Mouse (Mus musculus) layer of hippocampus, postnatal 36 days (tissue): ENCODE measurements around the gene Apbb1ip. TPM values are rescaled to one million over a fixed set of nuclear protein-coding genes. Genes with fewer than 3 reads are reported as not detected.
"Not testable (repeated sequence)": the region's sequence is repeated elsewhere in the genome, so short reads cannot be mapped to it uniquely, and the experiment has no call there.

Experiments
- DNase-seq, 2 experiments: peaks; one replicate each; pipeline ENCODE4 v3.0.0; 2022
- total RNA-seq, 2 experiments: library from RNA; stranded (reverse); gene quantifications; 2 replicates each; pipeline ENCODE4 v1.2.3; 2021

The Apbb1ip gene
- total RNA-seq, 2 experiments from 2014 or later, result 5.6 to 5.9 TPM

GRCm38 (mm10) chr2:22845514-22845913 is 71.6 kb downstream of the Apbb1ip start:
- no peak for DNase-seq

DNA sequence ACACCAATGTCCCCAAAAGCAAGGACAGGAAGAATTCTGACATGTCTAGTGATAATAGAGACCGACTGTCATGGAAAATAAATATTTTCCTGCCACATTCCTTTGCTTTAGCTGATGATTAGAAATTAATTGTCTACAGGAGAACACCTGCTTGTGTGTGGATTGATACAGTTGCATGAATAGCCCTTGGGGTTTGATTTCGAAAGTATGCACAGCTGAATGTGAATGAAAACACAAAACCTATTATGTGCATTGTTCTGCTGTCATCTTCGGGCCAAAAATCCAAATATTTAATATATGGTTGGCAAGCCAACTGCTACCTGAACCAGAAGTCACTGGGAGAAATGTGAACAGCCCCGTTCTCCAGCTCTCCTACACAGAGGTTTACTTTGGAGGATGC is 78.0 kb downstream of the Apbb1ip start:
- DNase-seq, result no peak

DNA sequence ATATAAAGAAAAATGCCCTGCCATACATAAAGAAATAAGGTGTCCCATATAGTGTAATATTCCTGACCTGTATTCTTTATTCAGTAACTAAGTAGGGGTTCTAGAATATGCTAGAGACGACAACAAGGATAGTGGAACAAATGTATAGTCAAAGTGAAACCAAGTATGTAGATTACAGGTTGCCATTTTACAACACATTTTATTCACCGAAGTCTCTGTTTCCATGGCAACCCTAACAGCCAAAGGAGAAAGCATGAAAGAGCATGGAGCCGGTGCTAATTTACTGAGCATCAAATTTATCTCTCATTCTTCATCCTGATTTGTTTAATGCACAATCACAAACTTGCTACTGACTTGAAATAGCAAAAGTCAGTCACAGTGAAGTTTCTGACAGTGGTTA is 83.6 kb downstream of the Apbb1ip start:
- no peak for DNase-seq

GRCm38 (mm10) chr2:22862194-22862593 is 88.3 kb downstream of the Apbb1ip start:
- no peak for DNase-seq

- peak; percentile 74 to 75 for DNase-seq
Observed at GRCm38 (mm10) chr2:22864394-22865037, 90.6 kb downstream of the Apbb1ip start.

- DNase-seq, result no peak
Observed at GRCm38 (mm10) chr2:22865818-22866217, 91.9 kb downstream of the Apbb1ip start.

DNA sequence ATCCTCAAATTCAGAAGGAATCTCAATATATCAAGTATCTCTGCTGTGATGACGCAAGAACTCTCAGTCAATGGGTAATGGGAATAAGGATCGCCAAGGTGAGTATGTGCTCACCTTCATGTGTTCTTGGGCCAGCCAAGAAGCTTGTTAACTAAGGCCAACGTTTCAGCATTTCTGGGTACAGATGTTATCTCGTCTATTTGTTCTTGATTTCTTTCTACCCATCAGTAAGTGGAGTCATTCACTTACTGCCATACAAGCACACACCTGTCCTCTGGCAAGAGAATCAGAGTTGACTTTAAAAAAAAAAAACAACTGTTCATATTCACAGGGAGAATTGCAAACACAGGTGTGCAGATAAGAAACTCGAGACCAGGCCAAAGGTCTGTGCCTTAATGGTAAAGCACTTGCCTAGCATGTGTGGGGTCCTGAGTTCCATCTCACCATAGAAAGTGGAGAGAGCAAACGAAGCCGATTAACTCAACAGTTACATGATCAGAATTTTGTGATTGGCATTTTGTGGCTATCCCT is 93.1 kb downstream of the Apbb1ip start:
- DNase-seq, result no peak

GRCm38 (mm10) chr2:22873159-22873558 is 99.3 kb downstream of the Apbb1ip start:
- DNase-seq, result no peak

- DNase-seq, result no peak
Observed at GRCm38 (mm10) chr2:22874628-22875027, 100.7 kb downstream of the Apbb1ip start.

GRCm38 (mm10) chr2:22876614-22877013 is 102.7 kb downstream of the Apbb1ip start:
- DNase-seq, result no peak

- no peak for DNase-seq
Observed at GRCm38 (mm10) chr2:22878781-22879180, 104.9 kb downstream of the Apbb1ip start.

DNA sequence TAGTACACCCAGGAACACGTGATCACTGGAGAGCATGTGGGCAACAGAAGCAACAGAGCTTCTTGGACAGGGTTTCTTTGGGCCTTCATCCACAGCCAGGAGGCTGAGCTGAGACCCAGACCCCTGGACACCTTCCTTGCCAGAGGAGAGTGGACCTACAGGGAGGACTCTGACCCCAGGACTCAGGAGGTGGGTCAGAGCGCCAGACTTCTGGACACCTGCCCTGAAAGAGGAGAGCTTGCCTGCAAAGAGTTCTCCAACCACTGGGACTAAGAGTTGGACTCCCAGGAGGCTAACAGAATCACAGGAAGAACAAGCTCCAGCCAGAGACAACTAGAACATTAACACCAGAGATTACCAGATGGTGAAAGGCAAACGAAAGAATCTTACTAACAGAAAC is 106.8 kb downstream of the Apbb1ip start:
- DNase-seq, result not testable (repeated sequence)

DNA sequence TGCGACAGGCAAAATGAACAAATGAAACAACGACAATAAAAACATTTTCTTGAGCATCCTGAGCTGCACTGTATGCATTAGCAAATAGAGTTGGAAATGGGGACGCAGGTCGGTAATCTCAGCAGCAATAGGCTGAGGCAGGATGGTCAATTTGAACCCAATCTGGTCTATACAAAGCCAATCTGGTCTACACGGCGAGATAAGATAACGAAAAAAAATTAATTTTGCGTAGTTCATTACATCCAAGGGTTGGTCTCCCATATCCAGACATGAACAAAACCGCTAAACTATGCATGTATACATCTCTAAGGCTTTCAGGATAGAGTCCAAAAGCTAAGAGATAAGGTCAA is 121.0 kb downstream of the Apbb1ip start:
- DNase-seq, result no peak

GRCm38 (mm10) chr2:22895282-22896273 is 121.7 kb downstream of the Apbb1ip start, which contains the start of gene Pdss1:
Gene Pdss1 (plus strand): TSS chr2:22895522.
- DNase-seq, result peak; percentile 87 to 89

GRCm38 (mm10) chr2:22903947-22904346 is 130.1 kb downstream of the Apbb1ip start:
- DNase-seq, result no peak

- DNase-seq, result no peak
Observed at GRCm38 (mm10) chr2:22914421-22914820, 140.5 kb downstream of the Apbb1ip start.

- DNase-seq, result no peak
Observed at GRCm38 (mm10) chr2:22918651-22919050, 144.8 kb downstream of the Apbb1ip start.

Other genes starting within 250 kb of the Apbb1ip start
- gene Gad2, start 151.9 kb upstream of the Apbb1ip start, total RNA-seq, result 10 to 100 TPM; 88.4 to 92.7 TPM
- 10 to 100 TPM; 16.5 to 16.9 TPM for gene Pdss1, start 121.4 kb downstream of the Apbb1ip start, total RNA-seq